Comparison of ENCODE assay signal across 15 mouse cellular contexts in genomic region chr5:96785096-96785495, GRCm38 (mm10).
"Had no signal": no experiment of that assay in that cellular context is flagged by ENCODE, and none has a peak within 500 bp of the region (broad histone marks: within the 10 kb centered on the region; RNA-seq: fewer than 3 reads in every experiment).

No protein-coding gene starts in this region.

- DNase-seq: kidney, postnatal 25 days; layer of hippocampus, adult 9-11 months; liver, postnatal 0 days; lung, embryonic 14.5 days; thymus, adult 18-20 months; thymus, postnatal 36 days had no signal

- H3K4me1 ChIP-seq: limb, embryonic 15.5 days; midbrain, embryonic 12.5 days had no signal

- H3K27ac ChIP-seq: kidney, postnatal 0 days; layer of hippocampus, adult 2 months; limb, embryonic 12.5 days; limb, embryonic 15.5 days; liver, embryonic 14.5 days; macrophage; midbrain, embryonic 12.5 days had no signal

- H3K4me2 ChIP-seq: limb, embryonic 12.5 days; limb, embryonic 15.5 days; liver, embryonic 11.5 days; lung, embryonic 14.5 days; midbrain, embryonic 12.5 days had no signal

- H3K9ac ChIP-seq: limb, embryonic 12.5 days; limb, embryonic 15.5 days; liver, embryonic 14.5 days; liver, postnatal 0 days; lung, embryonic 14.5 days; midbrain, embryonic 12.5 days had no signal

- H3K4me3 ChIP-seq: layer of hippocampus, adult 2 months; limb, embryonic 12.5 days; limb, embryonic 15.5 days; midbrain, embryonic 12.5 days had no signal

- ATAC-seq: liver, postnatal 0 days; lung, postnatal 0 days had no signal

- H3K27me3 ChIP-seq: limb, embryonic 12.5 days; limb, embryonic 15.5 days; midbrain, embryonic 12.5 days had no signal

- H3K9me3 ChIP-seq: limb, embryonic 12.5 days; limb, embryonic 15.5 days; midbrain, embryonic 12.5 days had no signal

- H3K36me3 ChIP-seq: midbrain, embryonic 12.5 days had no signal
